Mouse (Mus musculus): ENCODE data around the gene Pax8. TPM values are rescaled to one million over a fixed set of nuclear protein-coding genes. Genes with fewer than 3 reads are reported as not detected.

The Pax8 gene
- polyA plus RNA-seq, 1 experiment = 77.6 TPM

- no peak for TF ChIP-seq POLR2A (IDR thresholded peaks at IDR 0.05; ENCODE audit: low read depth, low read length)
- TF ChIP-seq CTCF (conservative IDR thresholded peaks at IDR 0.05; ENCODE audit: insufficient read depth, insufficient read length, low read depth, low read length) = no peak
- no peak overlapping the region for H3K27ac ChIP-seq (ENCODE audit: insufficient read depth, low read depth, low read length)
- 46% methylated on average over 3 of the region's 3 CpGs for WGBS
- H3K36me3 ChIP-seq (ENCODE audit: control insufficient read depth, insufficient read depth, low read length) = peaks cover 9% of the 10 kb centered on the region; the same call in 1 of the 2 replicates
- no peak overlapping the region for H3K4me3 ChIP-seq (ENCODE audit: insufficient read depth, low read depth, low read length)
- H3K4me1 ChIP-seq (ENCODE audit: control insufficient read depth, insufficient read depth, low read length) = peaks cover 45% of the 10 kb centered on the region
- DNase-seq = peak; percentile 87
- H3K27me3 ChIP-seq (replicated peaks; ENCODE audit: control insufficient read depth, insufficient read depth, low read length) = no peaks in the 10 kb centered on the region
These were observed 32.1 kb downstream of the Pax8 start for GRCm38 (mm10) chr2:24443256-24443790.

DNA sequence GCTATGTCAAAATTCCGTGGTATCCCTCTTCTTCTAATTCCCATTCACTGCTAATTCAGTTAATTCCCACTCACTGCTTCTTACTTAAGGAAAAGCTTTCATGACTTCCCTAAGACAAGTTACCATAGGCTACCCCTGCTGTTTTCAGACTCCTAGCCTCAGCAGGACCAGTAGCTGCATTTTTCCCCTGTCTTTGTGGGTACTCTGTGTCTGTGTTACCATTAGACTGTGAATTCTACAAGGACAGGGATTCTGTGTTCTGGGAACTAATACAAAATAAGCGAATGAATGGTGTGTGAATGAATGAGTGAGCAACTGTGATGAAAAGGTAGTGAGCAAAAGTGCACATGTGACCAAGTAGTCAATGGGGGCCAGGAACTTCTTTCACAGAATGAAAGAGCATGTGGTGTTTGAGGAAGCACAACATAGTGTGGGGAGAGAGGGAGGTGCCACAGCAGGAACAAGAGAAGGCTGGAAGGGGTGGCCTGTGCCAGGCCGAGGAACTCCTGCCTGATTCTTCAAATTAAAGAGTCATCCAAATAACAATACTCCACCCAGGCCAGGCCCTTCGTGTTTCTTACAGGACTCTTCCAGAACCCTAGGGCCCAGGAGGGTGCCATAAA lies 33.0 kb downstream of the Pax8 start:
- no peak overlapping the region for H3K4me3 ChIP-seq (ENCODE audit: insufficient read depth, low read depth, low read length)
- no peak for TF ChIP-seq CTCF (conservative IDR thresholded peaks at IDR 0.05; ENCODE audit: insufficient read depth, insufficient read length, low read depth, low read length)

GRCm38 (mm10) chr2:24441899-24442298 lies 33.5 kb downstream of the Pax8 start:
- Histone ChIP-seq H3K36me3 (ENCODE audit: control insufficient read depth, insufficient read depth, low read length) (peaks cover 13% of the 10 kb centered on the region), H3K4me1 (ENCODE audit: control insufficient read depth, insufficient read depth, low read length) (peaks cover 39% of the 10 kb centered on the region), H3K27me3 (replicated peaks; ENCODE audit: control insufficient read depth, insufficient read depth, low read length) (no peaks in the 10 kb centered on the region), H3K27ac (ENCODE audit: insufficient read depth, low read depth, low read length) (no peak overlapping the region), H3K4me3 (ENCODE audit: insufficient read depth, low read depth, low read length) (no peak overlapping the region)
- DNase-seq = no peak
- TF ChIP-seq POLR2A (IDR thresholded peaks at IDR 0.05; ENCODE audit: low read depth, low read length) (no peak), CTCF (conservative IDR thresholded peaks at IDR 0.05; ENCODE audit: insufficient read depth, insufficient read length, low read depth, low read length) (no peak)

More for the DNA sequence above, 33.0 kb downstream of the Pax8 start:
- Histone ChIP-seq H3K27me3 (replicated peaks; ENCODE audit: control insufficient read depth, insufficient read depth, low read length) (no peaks in the 10 kb centered on the region), H3K36me3 (ENCODE audit: control insufficient read depth, insufficient read depth, low read length) (peaks cover 10% of the 10 kb centered on the region), H3K4me1 (ENCODE audit: control insufficient read depth, insufficient read depth, low read length) (peaks cover 40% of the 10 kb centered on the region), H3K27ac (ENCODE audit: insufficient read depth, low read depth, low read length) (no peak overlapping the region)
- no peak for DNase-seq
- WGBS = 64% methylated on average over 4 of the region's 4 CpGs

GRCm38 (mm10) chr2:24440056-24440455 lies 35.3 kb downstream of the Pax8 start:
- Histone ChIP-seq H3K36me3 (ENCODE audit: control insufficient read depth, insufficient read depth, low read length) (peaks cover 20% of the 10 kb centered on the region), H3K27me3 (replicated peaks; ENCODE audit: control insufficient read depth, insufficient read depth, low read length) (no peaks in the 10 kb centered on the region), H3K4me3 (ENCODE audit: insufficient read depth, low read depth, low read length) (no peak overlapping the region), H3K4me1 (ENCODE audit: control insufficient read depth, insufficient read depth, low read length) (peaks cover 25% of the 10 kb centered on the region), H3K27ac (ENCODE audit: insufficient read depth, low read depth, low read length) (no peak overlapping the region)
- peak; percentile 50 for DNase-seq
- 39% methylated on average over 2 of the region's 2 CpGs for WGBS
- TF ChIP-seq CTCF (conservative IDR thresholded peaks at IDR 0.05; ENCODE audit: insufficient read depth, insufficient read length, low read depth, low read length) = no peak
- no peak for TF ChIP-seq POLR2A (IDR thresholded peaks at IDR 0.05; ENCODE audit: low read depth, low read length)

GRCm38 (mm10) chr2:24435699-24436098 lies 39.7 kb downstream of the Pax8 start:
- no peak overlapping the region for H3K4me3 ChIP-seq (ENCODE audit: insufficient read depth, low read depth, low read length)
- peaks cover 17% of the 10 kb centered on the region for H3K36me3 ChIP-seq (ENCODE audit: control insufficient read depth, insufficient read depth, low read length)
- peaks cover 10% of the 10 kb centered on the region; the same call in 1 of the 2 replicates for H3K4me1 ChIP-seq (ENCODE audit: control insufficient read depth, insufficient read depth, low read length)
- WGBS = 71% methylated on average over 11 of the region's 11 CpGs
- no peaks in the 10 kb centered on the region for H3K27me3 ChIP-seq (replicated peaks; ENCODE audit: control insufficient read depth, insufficient read depth, low read length)
- DNase-seq = no peak
- no peak overlapping the region for H3K27ac ChIP-seq (ENCODE audit: insufficient read depth, low read depth, low read length)
- no peak for TF ChIP-seq CTCF (conservative IDR thresholded peaks at IDR 0.05; ENCODE audit: insufficient read depth, insufficient read length, low read depth, low read length)
- TF ChIP-seq POLR2A (IDR thresholded peaks at IDR 0.05; ENCODE audit: low read depth, low read length) = no peak

GRCm38 (mm10) chr2:24434670-24435069 lies 40.7 kb downstream of the Pax8 start:
- no peak overlapping the region for H3K4me3 ChIP-seq (ENCODE audit: insufficient read depth, low read depth, low read length)
- DNase-seq = no peak
- 67% methylated on average over 2 of the region's 2 CpGs for WGBS
- peaks cover 14% of the 10 kb centered on the region for H3K36me3 ChIP-seq (ENCODE audit: control insufficient read depth, insufficient read depth, low read length)
- TF ChIP-seq CTCF (conservative IDR thresholded peaks at IDR 0.05; ENCODE audit: insufficient read depth, insufficient read length, low read depth, low read length) (no peak), POLR2A (IDR thresholded peaks at IDR 0.05; ENCODE audit: low read depth, low read length) (no peak)
- H3K27ac ChIP-seq (ENCODE audit: insufficient read depth, low read depth, low read length) = no peak overlapping the region
- H3K27me3 ChIP-seq (replicated peaks; ENCODE audit: control insufficient read depth, insufficient read depth, low read length) = no peaks in the 10 kb centered on the region
- peaks cover 10% of the 10 kb centered on the region; the same call in 1 of the 2 replicates for H3K4me1 ChIP-seq (ENCODE audit: control insufficient read depth, insufficient read depth, low read length)

DNA sequence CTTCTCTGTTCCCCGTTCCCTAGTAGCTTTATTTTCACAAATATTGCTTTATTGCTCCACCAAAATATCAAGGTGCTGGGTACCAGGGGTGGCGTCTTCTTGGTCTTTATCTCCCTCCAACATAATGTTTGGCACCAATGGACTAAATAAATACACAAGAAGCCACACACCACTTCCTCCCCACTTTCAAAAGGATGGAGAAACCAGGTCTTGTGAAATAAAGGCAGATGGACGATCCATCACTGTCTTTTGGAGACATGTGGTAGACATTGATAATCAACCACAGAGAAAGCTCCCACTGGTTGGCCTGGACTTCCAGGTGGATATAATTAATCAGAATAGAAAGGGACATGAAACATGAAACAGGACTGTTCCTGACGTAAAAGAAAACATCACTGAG lies 45.6 kb downstream of the Pax8 start:
- Histone ChIP-seq H3K4me1 (ENCODE audit: control insufficient read depth, insufficient read depth, low read length) (no peaks in the 10 kb centered on the region), H3K27ac (ENCODE audit: insufficient read depth, low read depth, low read length) (no peak overlapping the region), H3K27me3 (replicated peaks; ENCODE audit: control insufficient read depth, insufficient read depth, low read length) (no peaks in the 10 kb centered on the region), H3K36me3 (ENCODE audit: control insufficient read depth, insufficient read depth, low read length) (peaks cover 1% of the 10 kb centered on the region; the same call in 1 of the 2 replicates), H3K4me3 (ENCODE audit: insufficient read depth, low read depth, low read length) (no peak overlapping the region)
- no peak for DNase-seq
- 77% methylated on average over 4 of the region's 4 CpGs for WGBS
- TF ChIP-seq POLR2A (IDR thresholded peaks at IDR 0.05; ENCODE audit: low read depth, low read length) (no peak), CTCF (conservative IDR thresholded peaks at IDR 0.05; ENCODE audit: insufficient read depth, insufficient read length, low read depth, low read length) (no peak)
